Mouse (Mus musculus): ENCODE data around the gene Calcb. TPM values are rescaled to one million over a fixed set of nuclear protein-coding genes. Genes with fewer than 3 reads are reported as not detected.

The Calcb gene
- polyA plus RNA-seq, 1 experiment, result not detected

DNA sequence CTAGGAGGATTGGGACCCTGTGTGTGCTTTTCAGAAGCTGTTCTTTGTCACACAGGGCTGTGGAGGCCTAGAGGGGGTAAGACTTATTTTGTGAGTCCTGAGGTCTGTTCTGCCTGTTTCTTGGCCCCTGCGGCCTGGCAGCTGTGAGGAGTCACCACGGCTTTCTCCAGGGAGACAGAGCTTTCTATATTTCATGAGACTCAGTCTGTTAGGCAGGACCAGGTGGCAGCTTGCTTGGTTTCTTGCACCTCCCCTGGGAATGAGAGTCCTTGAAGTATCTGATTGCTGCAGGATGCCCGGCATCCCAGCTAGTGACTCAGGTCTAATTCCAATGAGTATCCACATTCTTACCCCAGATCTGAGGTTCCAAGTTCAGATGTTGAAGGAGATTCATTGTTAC lies 46.8 kb downstream of the Calcb start:
- no peak overlapping the region for H3K4me3 ChIP-seq (replicated peaks; ENCODE audit: control insufficient read depth, low read depth, low read length)
- H3K4me1 ChIP-seq (ENCODE audit: control insufficient read depth, insufficient read depth, low read length), result no peaks in the 10 kb centered on the region
- 79% methylated on average over 3 of the region's 3 CpGs for WGBS
- no peak for TF ChIP-seq CTCF (IDR thresholded peaks at IDR 0.05; ENCODE audit: control insufficient read depth, insufficient read depth, low read length)
- H3K27ac ChIP-seq (ENCODE audit: control insufficient read depth, insufficient read depth, low read depth, low read length, poor library complexity), result no peak overlapping the region

DNA sequence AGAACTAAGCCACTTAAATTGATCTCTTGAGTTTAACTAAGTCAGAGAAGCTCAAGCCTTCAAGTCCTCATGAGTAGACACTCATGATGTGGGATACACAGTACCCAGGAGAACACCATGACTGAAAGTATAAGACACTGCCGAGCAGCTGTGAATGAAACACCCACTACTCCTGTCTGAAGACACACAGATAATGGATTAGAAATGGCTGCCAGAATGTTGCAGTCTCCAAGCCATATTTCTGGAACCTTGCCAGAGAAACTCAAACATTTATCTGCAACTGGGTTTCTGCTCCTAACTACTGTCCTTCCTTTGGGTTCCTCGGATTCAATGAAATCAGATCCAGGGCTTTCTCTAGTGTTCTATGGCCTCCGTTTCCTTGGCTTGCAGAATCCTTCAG lies 48.1 kb downstream of the Calcb start:
- Histone ChIP-seq H3K4me3 (replicated peaks; ENCODE audit: control insufficient read depth, low read depth, low read length) (no peak overlapping the region), H3K27ac (ENCODE audit: control insufficient read depth, insufficient read depth, low read depth, low read length, poor library complexity) (no peak overlapping the region), H3K4me1 (ENCODE audit: control insufficient read depth, insufficient read depth, low read length) (no peaks in the 10 kb centered on the region; the same call in 1 of the 2 replicates)
- TF ChIP-seq CTCF (IDR thresholded peaks at IDR 0.05; ENCODE audit: control insufficient read depth, insufficient read depth, low read length) (no peak), POLR2A (IDR thresholded peaks at IDR 0.05; ENCODE audit: borderline replicate concordance, control insufficient read depth, low read depth, low read length) (no peak)
- 63% methylated on average over 3 of the region's 3 CpGs for WGBS

DNA sequence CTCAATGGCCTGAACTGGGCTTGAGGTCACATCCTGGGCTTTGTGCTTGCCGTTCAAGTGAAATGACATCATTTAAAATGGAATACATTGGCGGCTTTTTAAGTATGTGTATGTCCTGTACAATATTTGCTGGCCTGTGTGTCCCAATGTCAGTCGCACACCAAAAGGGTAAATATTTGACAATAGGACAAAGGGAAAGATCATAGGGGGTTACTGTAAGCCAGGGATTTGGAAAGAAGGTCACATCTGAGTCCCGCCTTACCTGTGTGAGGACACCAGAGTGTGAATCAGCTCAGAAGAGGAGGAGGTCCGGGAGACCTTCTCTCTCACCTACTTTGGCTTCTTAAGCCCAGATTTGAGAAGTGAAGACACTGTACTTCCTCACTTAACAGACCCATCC lies 50.1 kb downstream of the Calcb start:
- TF ChIP-seq CTCF (IDR thresholded peaks at IDR 0.05; ENCODE audit: control insufficient read depth, insufficient read depth, low read length) (no peak), POLR2A (IDR thresholded peaks at IDR 0.05; ENCODE audit: borderline replicate concordance, control insufficient read depth, low read depth, low read length) (no peak)
- Histone ChIP-seq H3K27ac (ENCODE audit: control insufficient read depth, insufficient read depth, low read depth, low read length, poor library complexity) (no peak overlapping the region), H3K4me3 (replicated peaks; ENCODE audit: control insufficient read depth, low read depth, low read length) (no peak overlapping the region), H3K4me1 (ENCODE audit: control insufficient read depth, insufficient read depth, low read length) (no peaks in the 10 kb centered on the region; the same call in 1 of the 2 replicates)
- WGBS, result 86% methylated on average over 5 of the region's 5 CpGs

DNA sequence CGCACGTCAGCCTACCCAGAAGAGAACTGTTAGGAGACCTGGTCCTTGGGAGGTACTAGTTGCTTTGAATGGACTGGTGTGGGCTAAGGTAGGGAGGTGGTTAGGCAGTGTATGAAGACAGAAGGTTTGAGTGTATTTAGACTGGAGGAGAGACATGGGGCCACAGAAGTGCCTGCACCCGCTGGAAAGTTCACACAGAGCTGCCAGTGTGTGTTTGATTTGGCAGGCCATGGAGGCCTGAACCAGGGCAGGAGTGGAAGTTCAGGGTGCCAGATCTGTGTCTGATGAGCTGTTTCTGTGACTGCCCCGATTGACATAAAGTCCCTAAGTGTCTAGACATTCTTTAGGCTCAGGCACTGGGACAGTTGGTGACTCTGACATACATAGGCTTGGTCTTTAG lies 50.6 kb downstream of the Calcb start:
- Histone ChIP-seq H3K27ac (ENCODE audit: control insufficient read depth, insufficient read depth, low read depth, low read length, poor library complexity) (no peak overlapping the region), H3K4me3 (replicated peaks; ENCODE audit: control insufficient read depth, low read depth, low read length) (no peak overlapping the region), H3K4me1 (ENCODE audit: control insufficient read depth, insufficient read depth, low read length) (no peaks in the 10 kb centered on the region; the same call in 1 of the 2 replicates)
- TF ChIP-seq POLR2A (IDR thresholded peaks at IDR 0.05; ENCODE audit: borderline replicate concordance, control insufficient read depth, low read depth, low read length) (no peak), CTCF (IDR thresholded peaks at IDR 0.05; ENCODE audit: control insufficient read depth, insufficient read depth, low read length) (no peak)
- 86% methylated on average over 4 of the region's 4 CpGs for WGBS

DNA sequence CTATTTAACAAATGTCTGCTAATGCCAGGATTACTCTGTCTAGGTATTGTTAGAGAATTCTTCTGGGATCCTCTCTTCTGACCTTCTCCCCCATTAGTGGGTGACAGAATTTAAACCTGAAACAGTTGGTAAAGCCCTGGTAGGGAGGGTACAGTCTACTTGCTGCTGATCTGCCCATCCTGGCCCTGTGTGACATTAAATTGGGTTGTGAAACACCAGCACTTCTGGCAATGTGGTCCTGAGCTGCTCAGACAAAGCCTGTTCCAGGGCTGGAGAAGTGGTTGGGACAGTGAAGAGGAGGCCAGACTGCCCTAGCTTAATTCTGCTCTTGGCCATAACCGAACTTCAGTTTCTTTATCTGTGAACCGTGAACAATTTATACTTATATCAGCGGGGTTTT lies 52.1 kb downstream of the Calcb start:
- Histone ChIP-seq H3K4me1 (ENCODE audit: control insufficient read depth, insufficient read depth, low read length) (no peaks in the 10 kb centered on the region; the same call in 1 of the 2 replicates), H3K27ac (ENCODE audit: control insufficient read depth, insufficient read depth, low read depth, low read length, poor library complexity) (no peak overlapping the region), H3K4me3 (replicated peaks; ENCODE audit: control insufficient read depth, low read depth, low read length) (no peak overlapping the region)
- TF ChIP-seq CTCF (IDR thresholded peaks at IDR 0.05; ENCODE audit: control insufficient read depth, insufficient read depth, low read length), result no peak
- TF ChIP-seq POLR2A (IDR thresholded peaks at IDR 0.05; ENCODE audit: borderline replicate concordance, control insufficient read depth, low read depth, low read length), result no peak
- 71% methylated on average over 3 of the region's 3 CpGs for WGBS

DNA sequence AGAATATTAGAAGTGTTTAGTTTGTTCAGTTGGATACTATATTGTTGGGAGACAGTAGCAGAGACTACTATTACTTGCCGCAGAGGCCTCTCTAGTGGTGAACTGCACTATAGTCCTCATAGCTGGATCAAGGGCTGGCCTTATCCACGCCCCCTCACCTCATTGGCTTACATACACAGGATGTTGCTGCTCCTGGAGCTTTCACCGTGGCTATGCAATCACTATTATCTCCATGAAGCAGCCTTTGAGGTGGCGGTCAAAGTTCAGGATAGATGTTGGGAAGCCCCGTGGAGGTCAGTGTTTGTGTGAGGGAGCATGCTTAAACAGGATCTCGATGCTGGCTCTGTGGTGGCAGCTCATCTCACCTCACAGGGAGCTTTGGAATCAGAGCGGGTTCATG lies 53.4 kb downstream of the Calcb start:
- Histone ChIP-seq H3K27ac (ENCODE audit: control insufficient read depth, insufficient read depth, low read depth, low read length, poor library complexity) (no peak overlapping the region), H3K4me1 (ENCODE audit: control insufficient read depth, insufficient read depth, low read length) (no peaks in the 10 kb centered on the region; the same call in 1 of the 2 replicates), H3K4me3 (replicated peaks; ENCODE audit: control insufficient read depth, low read depth, low read length) (no peak overlapping the region)
- WGBS, result 69% methylated on average over 7 of the region's 7 CpGs
- TF ChIP-seq CTCF (IDR thresholded peaks at IDR 0.05; ENCODE audit: control insufficient read depth, insufficient read depth, low read length), result no peak
- TF ChIP-seq POLR2A (IDR thresholded peaks at IDR 0.05; ENCODE audit: borderline replicate concordance, control insufficient read depth, low read depth, low read length), result no peak

Other genes starting within 250 kb of the Calcb start
- 1.2 TPM in 1 of 2 replicates, not detected in the other for gene Cyp2r1, start 155.7 kb upstream of the Calcb start, polyA plus RNA-seq (2011; ENCODE audit: insufficient read depth, insufficient read length, low replicate concordance, missing spikeins)
- 6.9 TPM in 1 of 2 replicates, not detected in the other for gene Calca, start 82.3 kb upstream of the Calcb start, polyA plus RNA-seq (2011; ENCODE audit: insufficient read depth, insufficient read length, low replicate concordance, missing spikeins)
- not detected in 2 replicates for gene Insc, start 25.1 kb downstream of the Calcb start, polyA plus RNA-seq (2011; ENCODE audit: insufficient read depth, insufficient read length, low replicate concordance, missing spikeins)

Measured in bone marrow, adult 2 months (tissue).